Mouse (Mus musculus) small intestine, adult 2 months (tissue): ENCODE measurements around the gene Gm44502. TPM values are rescaled to one million over a fixed set of nuclear protein-coding genes. Genes with fewer than 3 reads are reported as not detected.
A peak's percentile ranks its signal among the peaks of the same experiment; 100 is the strongest.
"Not testable (repeated sequence)": the region's sequence is repeated elsewhere in the genome, so short reads cannot be mapped to it uniquely, and the experiment has no call there.

Experiments used
- H3K27ac ChIP-seq: fragments of 200-500 bp; 2 replicates; pipeline ENCODE4 v1.5.1; 2012; ENCODE audit warnings: low read depth, low read length, control low read depth, inconsistent platforms; ENCODE audit not compliant: insufficient read depth
- H3K27me3 ChIP-seq: fragments of 200-500 bp; 2 replicates; pipeline ENCODE4 v1.6.1; 2012; ENCODE audit warnings: mild to moderate bottlenecking, moderate library complexity, low read length, inconsistent platforms; ENCODE audit not compliant: control insufficient read depth, insufficient read depth
- H3K36me3 ChIP-seq: fragments of 200-500 bp; 2 replicates; pipeline ENCODE4 v1.6.1; 2012; ENCODE audit warnings: mild to moderate bottlenecking, low read length, control low read depth, inconsistent platforms; ENCODE audit not compliant: control insufficient read depth, insufficient read depth
- H3K4me1 ChIP-seq: fragments of 200-500 bp; 2 replicates; pipeline ENCODE4 v1.6.1; 2012; ENCODE audit warnings: low read length, inconsistent platforms, mixed read lengths; ENCODE audit not compliant: control insufficient read depth, insufficient read depth, insufficient read length
- H3K4me3 ChIP-seq: fragments of 200-500 bp; 2 replicates; pipeline ENCODE4 v1.5.1; 2012; ENCODE audit warnings: low read depth, mild to moderate bottlenecking, control low read depth, inconsistent platforms, low read length, moderate library complexity
- CTCF ChIP-seq: fragments of 200-500 bp; IDR thresholded peaks from 2 replicates; pipeline ENCODE4 v1.5.1; 2012; ENCODE audit warnings: low read depth, mild to moderate bottlenecking, control low read depth, inconsistent platforms, low read length, moderate library complexity, mixed read lengths; ENCODE audit not compliant: insufficient replicate concordance, insufficient read length; ENCODE audit errors: extremely low read depth
- POLR2A ChIP-seq: fragments of 200-500 bp; IDR thresholded peaks from 2 replicates; pipeline ENCODE4 v1.6.1; 2012; ENCODE audit warnings: low read depth, mild to moderate bottlenecking, control low read depth, inconsistent platforms, low read length, moderate library complexity
- WGBS: fragments of 180-500 bp; shearing (Covaris S2); methylation state at CpG from one replicate; pipeline ENCODE4 v1.1.7; 2018; 5-methylcytosine and 5-hydroxymethylcytosine counted together
- polyA plus RNA-seq: library from polyadenylated mRNA; depleted of rRNA; stranded (reverse); fragments of >200 nt; gene quantifications from 2 replicates; pipeline ENCODE4 v1.2.3, GENCODE M21; 2012

Gene Gm44502
- polyA plus RNA-seq, 1 experiment: 5.0 TPM

GRCm38 (mm10) chr15:89430771-89431170, 1.3 kb upstream of the Gm44502 start:
- peaks cover 11% of the 10 kb centered on the region; the same call in 1 of the 2 replicates for H3K4me1 ChIP-seq
- WGBS: 42% methylated on average over 9 of the region's 9 CpGs
- peaks cover 24% of the 10 kb centered on the region for H3K36me3 ChIP-seq
- H3K27me3 ChIP-seq, H3K4me3 ChIP-seq: not testable (repeated sequence)
- H3K27ac ChIP-seq: peak overlapping the region; percentile 92
- peak; percentile 9; the same call in 1 of the 2 replicates for TF ChIP-seq CTCF

- WGBS: 31% methylated on average over 6 of the region's 6 CpGs
- no peaks in the 10 kb centered on the region for H3K27me3 ChIP-seq
- H3K4me3 ChIP-seq: peak overlapping the region; percentile 72; the same call in 1 of the 2 replicates
- TF ChIP-seq CTCF (no peak), POLR2A (no peak)
- H3K27ac ChIP-seq: peak overlapping the region; percentile 94
- H3K4me1 ChIP-seq: peaks cover 11% of the 10 kb centered on the region; the same call in 1 of the 2 replicates
- H3K36me3 ChIP-seq: peaks cover 28% of the 10 kb centered on the region
These were observed 845 bp upstream of the Gm44502 start for GRCm38 (mm10) chr15:89430341-89430740.

GRCm38 (mm10) chr15:89428821-89429351, 610 bp downstream of the Gm44502 start:
- Histone ChIP-seq H3K36me3 (peaks cover 37% of the 10 kb centered on the region), H3K4me1 (peaks cover 7% of the 10 kb centered on the region; the same call in 1 of the 2 replicates), H3K27ac (peak overlapping the region; percentile 69), H3K27me3 (no peaks in the 10 kb centered on the region), H3K4me3 (peak overlapping the region; percentile 72)
- 4% methylated on average over 22 of the region's 22 CpGs for WGBS
- TF ChIP-seq CTCF (no peak), POLR2A (no peak)

GRCm38 (mm10) chr15:89428136-89428790, 1.2 kb downstream of the Gm44502 start:
- H3K4me1 ChIP-seq: peaks cover 7% of the 10 kb centered on the region; the same call in 1 of the 2 replicates
- no peak for TF ChIP-seq CTCF
- no peak for TF ChIP-seq POLR2A
- 86% methylated on average over 19 of the region's 19 CpGs for WGBS
- H3K27ac ChIP-seq: 0 out of 2 replicates have a peak overlapping the region, but pooled peaks have one; percentile 69
- H3K27me3 ChIP-seq: no peaks in the 10 kb centered on the region
- H3K36me3 ChIP-seq: peaks cover 39% of the 10 kb centered on the region
- peak overlapping the region; percentile 72 for H3K4me3 ChIP-seq

GRCm38 (mm10) chr15:89426716-89427115, 2.8 kb downstream of the Gm44502 start:
- no peaks in the 10 kb centered on the region for H3K27me3 ChIP-seq
- WGBS: 92% methylated on average over 10 of the region's 10 CpGs

GRCm38 (mm10) chr15:89425711-89426121, 3.8 kb downstream of the Gm44502 start, which contains the start of gene Cpt1b:
Cpt1b (minus strand) TSS chr15:89425863.
- no peak within 1 kb of the TSS for H3K4me3 ChIP-seq
- WGBS: 80% methylated on average over 6 of the region's 6 CpGs
- H3K36me3 ChIP-seq: peaks cover 56% of the 10 kb centered on the region
- H3K27ac ChIP-seq: no peak within 1 kb of the TSS
- TF ChIP-seq POLR2A (no peak), CTCF (no peak)
- peaks cover 2% of the 10 kb centered on the region; the same call in 1 of the 2 replicates for H3K4me1 ChIP-seq
- H3K27me3 ChIP-seq: no peaks in the 10 kb centered on the region

More at GRCm38 (mm10) chr15:89426716-89427115, 2.8 kb downstream of the Gm44502 start:
- Histone ChIP-seq H3K27ac (no peak overlapping the region), H3K4me3 (no peak overlapping the region), H3K4me1 (peaks cover 5% of the 10 kb centered on the region; the same call in 1 of the 2 replicates), H3K36me3 (peaks cover 48% of the 10 kb centered on the region)
- TF ChIP-seq POLR2A: no peak
- TF ChIP-seq CTCF: no peak

GRCm38 (mm10) chr15:89424621-89425020, 4.9 kb downstream of the Gm44502 start:
- no peak overlapping the region for H3K4me3 ChIP-seq
- H3K27ac ChIP-seq: no peak overlapping the region
- H3K27me3 ChIP-seq: no peaks in the 10 kb centered on the region
- WGBS: 88% methylated on average over 8 of the region's 8 CpGs
- TF ChIP-seq POLR2A (no peak), CTCF (no peak)
- H3K36me3 ChIP-seq: peaks cover 66% of the 10 kb centered on the region
- peaks cover 2% of the 10 kb centered on the region; the same call in 1 of the 2 replicates for H3K4me1 ChIP-seq
